Mouse (Mus musculus) ES-Bruce4 (cell line): ENCODE measurements around the gene Aoc2.

Experiments used
- CTCF ChIP-seq: IDR thresholded peaks from one replicate; pipeline ENCODE4 v1.8.1; 2011; ENCODE audit warnings: low read depth, low read length
- POLR2A ChIP-seq: IDR thresholded peaks from one replicate; pipeline ENCODE4 v1.8.1; 2011; ENCODE audit warnings: low read length; ENCODE audit not compliant: insufficient read depth

- TF ChIP-seq CTCF (no peak), POLR2A (no peak)
Measured at GRCm38 (mm10) chr11:101278223-101279192, 46.4 kb upstream of the Aoc2 start, which contains the start of the genes Cntd1 and Coa3.
